Mouse (Mus musculus) monocyte, adult 2 months (primary cell): ENCODE results near the gene Prpf6.

Experiments used
- DNase-seq, 2 experiments: peaks; one replicate each; pipeline ENCODE4 v3.0.0; 2022; ENCODE audit warnings: low spot score in 2 of 2, low read depth in 1 of 2

Gene Prpf6

GRCm38 (mm10) chr2:181684713-181685112 lies 93.0 kb downstream of the Prpf6 start:
- DNase-seq = no peak

- DNase-seq = no peak
Measured at GRCm38 (mm10) chr2:181685686-181686085, 94.0 kb downstream of the Prpf6 start.

DNA sequence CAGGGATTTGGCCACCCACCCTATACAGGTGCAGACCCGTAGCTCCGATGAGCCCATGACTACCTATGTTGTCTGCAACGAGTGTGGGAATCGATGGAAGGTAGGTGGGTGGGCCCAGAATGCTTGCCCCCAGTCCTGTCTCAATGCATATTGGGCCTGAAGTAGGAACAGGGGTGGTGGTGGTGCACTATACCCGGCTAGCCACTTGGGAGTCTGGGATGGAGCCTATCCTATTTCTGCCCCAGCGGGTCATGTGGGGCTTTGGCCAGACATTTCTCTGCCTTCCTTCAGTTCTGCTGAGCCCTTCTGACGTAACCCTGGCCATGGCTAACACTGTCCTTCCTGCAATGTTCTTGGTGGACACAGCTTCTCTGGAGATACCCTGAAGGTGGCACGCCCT lies 95.9 kb downstream of the Prpf6 start:
- no peak for DNase-seq

DNA sequence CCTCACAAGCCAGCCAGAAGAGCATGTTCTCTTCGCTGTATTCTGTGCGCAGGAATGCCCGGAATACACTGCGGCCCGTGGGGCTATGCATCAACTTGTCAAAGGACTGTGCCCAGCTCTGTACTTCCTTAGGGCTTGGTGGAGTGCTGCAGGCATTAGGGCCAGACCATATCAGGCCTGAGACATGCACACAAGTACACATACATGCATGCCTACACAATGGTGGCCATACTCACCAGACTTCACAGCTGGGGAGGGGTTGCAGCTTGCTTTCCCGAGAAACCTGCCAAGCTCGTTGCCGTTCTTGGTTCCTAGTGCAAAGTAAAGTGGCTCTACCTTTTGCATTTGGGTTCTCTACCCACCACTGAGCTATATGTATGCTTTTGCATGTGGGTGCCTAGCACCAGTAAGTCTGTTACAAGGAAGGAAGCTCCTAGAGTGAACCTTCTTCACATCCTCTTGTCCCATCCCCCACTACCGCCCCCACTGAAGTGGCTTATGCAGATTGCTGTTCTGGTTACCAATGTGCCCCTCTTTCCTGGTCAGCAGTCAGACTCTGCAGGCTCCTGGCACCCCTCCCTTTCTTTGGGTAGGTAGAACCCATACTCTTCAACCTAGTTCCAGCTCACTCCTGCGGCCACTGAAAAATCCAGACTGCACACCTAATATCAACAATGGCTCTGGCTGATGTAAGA lies 97.9 kb downstream of the Prpf6 start:
- no peak for DNase-seq

GRCm38 (mm10) chr2:181691083-181691482 lies 99.4 kb downstream of the Prpf6 start:
- no peak for DNase-seq

- peak in 1 of 2 experiments; percentile 20 for DNase-seq
Measured at GRCm38 (mm10) chr2:181691571-181691970, 99.9 kb downstream of the Prpf6 start.

DNA sequence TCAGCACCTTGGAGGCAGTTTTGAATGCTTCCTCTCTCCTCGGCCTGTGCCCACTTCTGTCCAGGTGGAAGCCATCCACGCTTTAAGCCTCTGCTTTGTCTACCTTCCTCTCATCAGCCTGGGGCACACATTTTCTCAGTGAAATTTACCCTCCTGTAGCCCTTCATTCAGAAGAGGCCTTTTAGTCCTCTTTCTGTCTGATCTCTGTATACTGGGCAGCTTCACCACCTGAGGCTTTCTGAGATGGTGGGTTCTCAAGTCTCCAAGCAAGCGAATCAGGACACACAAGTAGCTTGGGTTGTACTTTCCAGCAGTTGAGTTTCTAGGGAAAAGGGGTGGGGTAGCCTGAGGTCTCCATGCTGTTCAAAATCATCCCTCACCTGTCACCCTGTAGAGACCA lies 100.6 kb downstream of the Prpf6 start:
- DNase-seq = no peak

- peak; percentile 68 to 88 for DNase-seq
Measured at GRCm38 (mm10) chr2:181693339-181694280, 101.9 kb downstream of the Prpf6 start, which contains the start of gene Rgs19. TSS of gene Rgs19 (minus strand) at chr2:181693977.

GRCm38 (mm10) chr2:181694581-181694980 lies 102.9 kb downstream of the Prpf6 start:
- DNase-seq = no peak

DNA sequence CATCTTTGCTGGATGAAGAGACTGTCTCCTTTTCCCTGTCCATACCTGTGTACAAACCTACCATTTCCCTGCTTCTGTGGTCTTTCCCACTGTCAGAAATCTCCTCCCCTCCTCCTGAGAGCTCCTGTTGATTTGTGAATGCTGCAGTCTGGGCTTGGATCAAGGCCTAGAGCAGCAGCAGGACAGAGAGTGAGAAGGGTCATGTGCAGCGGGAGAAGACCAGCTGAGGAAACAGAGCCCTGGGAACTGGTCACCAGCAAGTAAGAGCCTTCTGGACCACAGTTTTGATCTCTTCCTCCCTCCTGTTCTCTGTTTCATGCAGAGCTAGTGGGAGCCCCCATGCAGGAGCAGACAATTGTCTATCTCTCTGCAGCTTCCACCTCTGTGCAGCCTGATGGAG lies 104.1 kb downstream of the Prpf6 start:
- DNase-seq = no peak

DNA sequence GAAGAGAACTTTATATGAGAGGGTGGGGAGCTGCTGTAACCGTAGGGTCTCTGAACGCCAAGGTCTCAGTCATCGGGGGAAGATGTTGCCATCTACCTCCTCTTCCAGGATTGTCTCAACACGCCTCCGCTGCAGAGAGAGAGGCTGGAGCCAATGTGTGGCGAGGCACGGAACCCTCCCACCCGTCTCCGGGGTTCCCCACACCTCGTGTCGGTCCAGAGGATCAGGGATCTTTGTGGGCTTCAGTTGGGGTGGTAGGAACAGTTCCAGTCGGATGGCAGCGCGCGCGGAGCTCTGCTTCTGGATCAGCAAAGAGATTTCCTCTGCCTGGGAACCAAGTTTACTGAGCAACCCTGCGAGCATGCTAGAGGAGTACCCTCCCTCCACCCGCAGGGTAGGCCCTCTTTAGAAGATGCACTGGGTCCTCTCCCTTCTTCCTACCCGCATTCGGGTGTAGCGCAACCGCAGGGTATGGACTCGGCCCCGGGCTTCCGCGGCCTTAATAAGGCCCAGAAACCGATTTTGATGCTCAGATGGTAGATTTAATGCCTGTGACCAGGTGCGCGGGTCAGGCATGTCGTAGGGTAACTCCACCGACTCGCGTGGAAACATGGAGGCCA lies 105.2 kb downstream of the Prpf6 start:
- no peak for DNase-seq

DNA sequence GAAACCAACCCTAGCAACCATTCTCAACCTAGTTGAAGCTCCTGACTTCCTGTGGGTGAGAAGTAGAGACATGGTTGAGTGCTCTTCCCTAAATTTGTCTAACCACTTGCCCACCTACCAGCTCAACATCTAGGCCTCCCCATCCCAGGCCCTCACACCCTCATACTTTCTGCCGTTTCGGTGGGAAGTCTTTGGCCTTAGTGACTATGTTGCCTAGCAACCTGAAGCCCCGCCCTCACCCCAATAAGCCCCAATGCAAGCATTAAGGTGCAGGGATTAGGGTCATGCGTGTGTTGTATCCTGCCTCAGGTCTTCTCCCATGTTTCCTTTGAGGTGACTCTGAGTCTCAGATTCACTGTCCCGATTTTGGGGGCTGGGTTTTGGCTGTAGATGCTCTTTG lies 106.6 kb downstream of the Prpf6 start, which contains the start of gene Lkaaear1:
Lkaaear1 (minus strand) TSS at position 202 of the 400 bp plus-strand sequence.
- no peak for DNase-seq
